11 mouse cellular contexts compared by ENCODE assay signal in the genomic region with DNA sequence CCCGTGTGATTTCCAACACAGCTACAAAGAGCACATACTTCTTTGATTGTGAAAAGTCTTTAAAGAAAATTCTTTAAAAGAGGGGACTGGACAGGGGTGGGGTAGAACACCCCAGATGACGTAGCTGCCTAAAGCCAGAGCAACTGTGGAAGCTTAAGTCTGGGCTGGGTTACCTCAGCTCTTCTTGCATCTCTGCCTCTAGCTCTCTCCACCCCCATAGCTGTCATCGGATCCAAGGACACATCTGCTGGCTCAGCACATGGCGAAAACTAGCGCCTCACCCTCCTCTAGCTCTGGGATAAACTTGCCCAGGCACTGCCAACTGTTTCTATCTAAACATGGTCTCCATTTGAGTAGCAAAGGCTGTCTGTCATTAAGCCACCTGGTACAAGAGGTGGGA. TPM values are rescaled to one million over a fixed set of nuclear protein-coding genes. Genes with fewer than 3 reads are reported as not detected.
DNase-seq lines count a peak whose midpoint lies in the region; ATAC-seq and TF ChIP-seq lines count a peak whose summit lies in the region.
"Had no signal": no experiment of that assay in that cellular context is flagged by ENCODE, and none has a peak within 500 bp of the region (broad histone marks: within the 10 kb centered on the region; RNA-seq: fewer than 3 reads in every experiment).

No protein-coding gene starts in this region.

- H3K4me3 ChIP-seq in heart, embryonic 10.5 days = no peak overlapping the region
- no peak overlapping the region for H3K4me3 ChIP-seq in embryonic facial prominence, embryonic 12.5 days
- H3K4me3 ChIP-seq in myocyte = no peak overlapping the region
- H3K4me3 ChIP-seq: erythroblast, embryonic 14.5 days had no signal

- no peaks in the 10 kb centered on the region for H3K79me2 ChIP-seq in myocyte (ENCODE audit: control insufficient read depth, insufficient read depth)

- no peak for TF ChIP-seq POLR2A in myocyte (IDR thresholded peaks at IDR 0.05; ENCODE audit: insufficient read length, low read depth)

- no peak for DNase-seq in heart, embryonic 10.5 days (ENCODE audit: low spot score)
- no peak for DNase-seq in heart, postnatal 14 days
- DNase-seq in layer of hippocampus, adult 11-12 months (ENCODE audit: low spot score) = peak; percentile 6
- no peak for DNase-seq in layer of hippocampus, adult 9-10 months (ENCODE audit: low spot score)
- no peak for DNase-seq in cerebellum, postnatal 14 days
- DNase-seq: cerebellum, adult 9-10 months had no signal

- H3ac ChIP-seq in myocyte (ENCODE audit: control insufficient read depth, insufficient read length) = no peak overlapping the region

- ATAC-seq in embryonic facial prominence, embryonic 12.5 days (ENCODE audit: insufficient number of reproducible peaks, insufficient read depth, low FRiP score, low TSS enrichment) = peak; percentile 69; the same call in 1 of the 2 replicates
- ATAC-seq: CD4-positive, CD25-positive, alpha-beta regulatory T cell, adult 4 months had no signal

- peak overlapping the region; percentile 23; the same call in 1 of the 2 replicates for H3K27ac ChIP-seq in heart, embryonic 10.5 days
- peak overlapping the region; percentile 60; the same call in 1 of the 2 replicates for H3K27ac ChIP-seq in embryonic facial prominence, embryonic 12.5 days
- H3K27ac ChIP-seq: macrophage had no signal

- H3K9me3 ChIP-seq in heart, embryonic 10.5 days = no peaks in the 10 kb centered on the region
- no peaks in the 10 kb centered on the region for H3K9me3 ChIP-seq in embryonic facial prominence, embryonic 12.5 days

- H3K4me1 ChIP-seq in heart, embryonic 10.5 days = peaks cover 13% of the 10 kb centered on the region
- peaks cover 12% of the 10 kb centered on the region for H3K4me1 ChIP-seq in embryonic facial prominence, embryonic 12.5 days

- H3K36me3 ChIP-seq in heart, embryonic 10.5 days = peaks cover 25% of the 10 kb centered on the region
- no peaks in the 10 kb centered on the region for H3K36me3 ChIP-seq in embryonic facial prominence, embryonic 12.5 days
- H3K36me3 ChIP-seq in myocyte (ENCODE audit: control insufficient read depth, insufficient read depth) = no peaks in the 10 kb centered on the region

- no peak overlapping the region for H3K4me2 ChIP-seq in embryonic facial prominence, embryonic 12.5 days (replicated peaks)
- H3K4me2 ChIP-seq in myocyte (ENCODE audit: low read depth) = peak overlapping the region; percentile 15

- H3K9ac ChIP-seq in embryonic facial prominence, embryonic 12.5 days = no peak overlapping the region

- H3K27me3 ChIP-seq in heart, embryonic 10.5 days (ENCODE audit: insufficient read depth, poor library complexity, severe bottlenecking) = no peaks in the 10 kb centered on the region
- no peaks in the 10 kb centered on the region for H3K27me3 ChIP-seq in embryonic facial prominence, embryonic 12.5 days
- no peaks in the 10 kb centered on the region for H3K27me3 ChIP-seq in myocyte (ENCODE audit: control insufficient read depth, insufficient read depth, insufficient read length)

- intact Hi-C loops in heart, postnatal 14 days (cut with DNase I) = no loop called here

- 32% methylated on average over 5 of the region's 5 CpGs for WGBS in heart, embryonic 10.5 days
- WGBS in embryonic facial prominence, embryonic 12.5 days = 34% methylated on average over 5 of the region's 5 CpGs

TF ChIP-seq in myocyte, 11 proteins besides CTCF, POLR2A, EP300 and RAD21:
- TF ChIP-seq TCF12 (IDR thresholded peaks at IDR 0.05; ENCODE audit: insufficient read depth, poor library complexity, severe bottlenecking) = peak; percentile 31
- no peak for TF ChIP-seq SRF (IDR thresholded peaks at IDR 0.05; ENCODE audit: control insufficient read depth, insufficient read length, low read depth)
- no peak for TF ChIP-seq TCF3 (IDR thresholded peaks at IDR 0.05; ENCODE audit: insufficient read length, low read depth)
- TF ChIP-seq CEBPB (IDR thresholded peaks at IDR 0.05; ENCODE audit: insufficient read depth, poor library complexity, severe bottlenecking) = no peak
- no peak for TF ChIP-seq USF1 (IDR thresholded peaks at IDR 0.05; ENCODE audit: low read depth)
- TF ChIP-seq MYOG (IDR thresholded peaks at IDR 0.05; ENCODE audit: control insufficient read depth in 1 of 3, insufficient read depth in 1 of 3, insufficient read length in 2 of 3, low read depth in 2 of 3) = peak in 1 of 3 experiments; percentile 80
- TF ChIP-seq POLR2AphosphoS2 (IDR thresholded peaks at IDR 0.05; ENCODE audit: insufficient read length, low read depth) = no peak
- TF ChIP-seq MYOD1 (IDR thresholded peaks at IDR 0.05; ENCODE audit: control insufficient read depth in 1 of 3, insufficient read length in 2 of 3, low read depth in 2 of 3) = peak in 2 of 3 experiments; percentile 43 to 50
- TF ChIP-seq REST (IDR thresholded peaks at IDR 0.05; ENCODE audit: insufficient read depth, insufficient read length) = no peak
- TF ChIP-seq E2F4 (IDR thresholded peaks at IDR 0.05; ENCODE audit: insufficient read depth) = no peak
- TF ChIP-seq MAX (IDR thresholded peaks at IDR 0.05; ENCODE audit: low read depth) = no peak

RNA-seq across cellular contexts. Expression of a gene that starts 34.9 kb away (rescaled TPM):
- polyA plus RNA-seq in heart, embryonic 10.5 days (2016; fragmentation: Nextera tagmentation; extraction: Ambion mirVana) = 11.4 and 20.7 TPM in 2 replicates
- total RNA-seq in heart, postnatal 14 days (2021) = under 1 TPM; 0.22 to 0.57 TPM
- polyA plus RNA-seq in embryonic facial prominence, embryonic 12.5 days (2016; fragmentation: Nextera tagmentation; extraction: Ambion mirVana) = 16.2 and 19.2 TPM in 2 replicates
- polyA plus RNA-seq in myocyte (2012; fragmentation: generic; extraction: Trizol) = 1.1 TPM
- polyA plus RNA-seq: macrophage had no signal

RNA-seq across cellular contexts. Expression of a gene that starts 35.0 kb away (rescaled TPM):
- polyA plus RNA-seq in heart, embryonic 10.5 days (2016; fragmentation: Nextera tagmentation; extraction: Ambion mirVana) = 198 and 307 TPM in 2 replicates
- 10 to 100 TPM; 32.4 to 35.5 TPM for total RNA-seq in heart, postnatal 14 days (2021)
- 264 and 269 TPM in 2 replicates for polyA plus RNA-seq in embryonic facial prominence, embryonic 12.5 days (2016; fragmentation: Nextera tagmentation; extraction: Ambion mirVana)
- 39.2 TPM for polyA plus RNA-seq in myocyte (2012; fragmentation: generic; extraction: Trizol)
- polyA plus RNA-seq: CD4-positive, CD25-positive, alpha-beta regulatory T cell, adult 4 months; macrophage had no signal
